Mouse (Mus musculus) heart, adult 8-10 months (tissue): Measurements from ENCODE around the gene Krt88. TPM values are rescaled to one million over a fixed set of nuclear protein-coding genes. Genes with fewer than 3 reads are reported as not detected.

Experiments
- DNase-seq: peaks from one replicate; pipeline ENCODE4 v3.0.0; 2022; ENCODE audit warnings: low spot score
- total RNA-seq, 4 experiments: library from RNA; stranded (reverse); gene quantifications; 2 replicates each; pipeline ENCODE4 v1.2.4; 2022

Krt88 gene
- total RNA-seq, 4 experiments from 2014 or later, result not detected

GRCm38 (mm10) chr15:101472952-101473528 is 25.5 kb downstream of the Krt88 start, which contains the start of gene Krt86:
TSS of gene Krt86 (plus strand) at chr15:101473478.
- no peak for DNase-seq

- DNase-seq, result no peak
Measured at GRCm38 (mm10) chr15:101479007-101479665, 31.6 kb downstream of the Krt88 start.

- no peak for DNase-seq
Measured at GRCm38 (mm10) chr15:101479666-101480060, 32.1 kb downstream of the Krt88 start.

GRCm38 (mm10) chr15:101482056-101482455 is 34.5 kb downstream of the Krt88 start:
- DNase-seq, result no peak

GRCm38 (mm10) chr15:101483646-101484045 is 36.1 kb downstream of the Krt88 start:
- DNase-seq, result no peak

DNA sequence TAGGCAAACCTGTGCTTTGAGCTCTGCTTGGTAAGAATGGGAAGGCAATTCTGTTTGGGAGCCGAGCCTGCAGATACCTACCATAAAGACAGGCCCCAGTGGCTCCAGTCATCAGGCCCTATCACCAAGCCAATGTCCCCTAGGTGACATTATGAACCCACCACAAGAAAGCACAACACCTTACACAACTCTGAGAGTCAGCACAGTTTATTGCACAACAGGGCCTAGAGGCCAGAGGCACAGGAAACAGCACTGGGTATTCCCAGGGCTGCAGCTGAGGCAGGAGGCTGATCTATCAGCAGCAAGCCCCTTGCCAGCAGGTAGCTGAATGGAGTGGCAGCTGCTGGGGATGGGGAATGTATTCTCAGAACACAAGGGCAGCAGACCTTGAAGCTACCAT is 37.4 kb downstream of the Krt88 start:
- no peak for DNase-seq

DNA sequence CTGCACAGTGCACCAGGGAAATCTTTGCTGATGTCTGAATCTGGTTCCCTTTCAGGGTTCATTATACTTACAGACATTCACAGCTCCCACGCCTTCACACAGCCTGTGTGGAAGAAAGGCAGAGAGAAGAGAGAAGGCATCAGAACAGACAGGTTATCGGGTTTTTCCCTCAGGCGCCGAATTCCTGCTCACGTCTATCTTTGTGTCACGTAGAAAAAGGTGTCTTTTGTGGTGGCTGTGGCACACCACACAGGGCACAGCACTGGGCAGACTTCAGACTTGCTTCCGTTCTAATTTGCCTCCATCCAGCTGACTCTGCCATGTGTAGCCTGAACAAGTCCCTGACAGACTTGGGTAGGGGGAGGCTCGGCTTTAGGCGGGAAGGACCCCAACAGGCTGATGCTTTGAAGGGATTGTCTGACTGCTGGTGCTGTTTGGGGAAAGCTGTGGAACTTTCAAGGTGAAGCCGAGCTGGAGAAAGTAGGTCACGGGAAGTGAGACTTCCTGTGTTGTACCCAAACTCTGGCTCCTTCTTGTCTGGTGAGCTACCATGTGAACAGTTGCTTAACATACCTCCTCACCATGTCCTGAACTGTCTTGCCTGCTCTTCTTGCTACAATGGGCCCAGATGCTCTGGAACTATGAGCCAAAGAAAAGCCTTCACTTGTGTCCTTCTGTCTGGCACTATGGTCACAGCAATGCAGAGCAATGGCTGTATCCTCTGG is 38.5 kb downstream of the Krt88 start:
- no peak for DNase-seq

DNA sequence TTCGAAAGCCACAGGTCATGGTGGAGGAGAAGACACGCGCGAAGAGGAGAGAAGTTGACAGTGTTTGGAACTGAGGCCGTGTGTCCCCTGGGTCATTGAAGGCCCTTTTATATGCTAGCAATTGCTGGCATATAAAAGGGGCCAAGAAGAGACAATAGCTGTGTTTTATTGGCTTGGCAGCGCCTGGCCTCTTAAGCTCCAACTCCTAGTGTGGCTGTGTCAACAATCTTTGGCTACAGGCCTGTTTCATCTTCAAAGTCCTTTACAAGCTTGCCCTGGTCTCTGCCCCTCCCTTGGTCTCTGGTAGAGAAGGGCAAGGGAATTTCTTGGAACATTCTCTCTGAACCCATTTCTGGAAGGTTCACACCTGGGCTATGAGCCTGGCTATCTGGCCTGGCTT is 43.9 kb downstream of the Krt88 start, which contains the start of gene Krt83:
Gene Krt83 (minus strand): TSS at position 82 of the 400 bp plus-strand sequence.
- no peak for DNase-seq

GRCm38 (mm10) chr15:101492718-101493117 is 45.2 kb downstream of the Krt88 start:
- DNase-seq, result no peak

DNA sequence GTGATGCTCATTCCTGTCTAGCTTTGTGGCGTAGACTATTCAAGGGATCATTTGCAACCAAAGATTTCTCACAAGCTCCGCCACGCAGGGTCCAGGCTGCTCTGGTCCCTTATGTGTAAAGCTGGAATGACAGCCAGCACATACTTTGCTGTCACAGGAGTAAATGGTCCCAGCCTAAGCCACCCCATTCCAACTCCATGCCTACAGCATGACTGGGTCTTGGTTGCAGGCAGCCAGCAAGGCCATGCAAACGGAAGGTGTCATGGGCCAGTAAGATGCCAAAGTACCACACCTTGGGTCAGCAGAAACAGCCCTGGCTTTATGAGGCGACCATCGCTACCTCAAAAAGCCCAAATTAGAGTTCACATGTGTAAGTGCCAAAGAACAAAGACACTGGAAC is 46.2 kb downstream of the Krt88 start:
- DNase-seq, result no peak

- DNase-seq, result no peak
Measured at GRCm38 (mm10) chr15:101494203-101494602, 46.7 kb downstream of the Krt88 start.

GRCm38 (mm10) chr15:101495266-101495665 is 47.7 kb downstream of the Krt88 start:
- DNase-seq, result no peak

- DNase-seq, result peak; percentile 35
Measured at GRCm38 (mm10) chr15:101497181-101497580, 49.6 kb downstream of the Krt88 start.

Other genes starting within 250 kb of the Krt88 start
- 10 to 100 TPM in 1 of 4 experiments, 1 to 10 TPM in 3; 7.6 to 10.2 (median 9.5) TPM for gene Grasp, start 223.6 kb upstream of the Krt88 start, total RNA-seq
- 10 to 100 TPM in 3 of 4 experiments, 1 to 10 TPM in 1; 7.0 to 23.9 (median 12.6) TPM for gene Nr4a1, start 193.5 kb upstream of the Krt88 start, total RNA-seq
- gene Atg101, start 163.5 kb upstream of the Krt88 start, total RNA-seq, result 10 to 100 TPM; 21.1 to 25.4 (median 21.4) TPM
- gene 6030408B16Rik, start 154.5 kb upstream of the Krt88 start, total RNA-seq, result 1 to 10 TPM in 3 of 4 experiments, under 1 TPM in 1; 0.54 to 2.1 (median 1.1) TPM
- 1 to 10 TPM; 1.5 to 4.7 (median 2.4) TPM for gene Krt80, start 77.6 kb upstream of the Krt88 start, total RNA-seq
- 1 to 10 TPM; 1.4 to 3.6 (median 2.7) TPM for gene Krt7, start 36.7 kb upstream of the Krt88 start, total RNA-seq
- gene Krt87, start 8.9 kb upstream of the Krt88 start, total RNA-seq, result not detected
- not detected for gene Krt81, start 16.0 kb downstream of the Krt88 start, total RNA-seq
- gene Krt86, start 25.7 kb downstream of the Krt88 start, total RNA-seq, result not detected
- not detected for gene Krt83, start 43.8 kb downstream of the Krt88 start, total RNA-seq
- gene Gm49425, start 69.5 kb downstream of the Krt88 start, total RNA-seq, result not detected
- gene Krt84, start 85.1 kb downstream of the Krt88 start, total RNA-seq, result not detected
- gene Krt82, start 102.9 kb downstream of the Krt88 start, total RNA-seq, result not detected
- gene Krt90, start 115.2 kb downstream of the Krt88 start, total RNA-seq, result not detected
- gene Krt75, start 126.2 kb downstream of the Krt88 start, total RNA-seq, result not detected
- gene Gm5414, start 180.4 kb downstream of the Krt88 start, total RNA-seq, result not detected
- gene Gm5478, start 199.6 kb downstream of the Krt88 start, total RNA-seq, result not detected
- not detected for gene Krt6b, start 232.5 kb downstream of the Krt88 start, total RNA-seq
- gene Krt6a, start 246.6 kb downstream of the Krt88 start, total RNA-seq, result not detected